Mouse (Mus musculus): ENCODE measurements around the gene Fam186a. TPM values are rescaled to one million over a fixed set of nuclear protein-coding genes. Genes with fewer than 3 reads are reported as not detected.

Fam186a gene
- total RNA-seq (2023), result not detected

DNA sequence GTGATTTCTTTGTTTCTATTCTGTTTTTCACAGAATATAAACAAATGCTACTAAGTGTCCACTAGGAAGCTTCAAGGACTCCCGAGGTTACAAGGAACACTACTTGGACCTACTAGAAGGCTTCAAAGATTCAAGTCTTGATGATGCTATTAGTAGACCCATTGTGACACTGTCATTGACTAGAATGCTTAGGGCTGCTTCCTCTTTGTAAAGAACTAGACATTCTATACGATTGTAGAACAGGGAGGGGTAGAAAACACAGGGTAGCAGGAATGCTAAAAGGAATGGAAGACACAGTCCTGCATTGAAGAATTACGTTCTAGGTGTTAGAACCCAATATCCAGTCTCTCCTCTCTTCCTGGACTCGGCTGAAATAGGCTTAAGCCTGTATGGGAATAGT, at the start of gene Fam186a:
Gene Fam186a (minus strand): TSS at position 101 of the 400 bp plus-strand sequence.

GRCm38 (mm10) chr15:99969765-99970164, 2.9 kb upstream of the Fam186a start, which contains the start of gene Larp4:
Larp4 (plus strand) TSS chr15:99970065.

DNA sequence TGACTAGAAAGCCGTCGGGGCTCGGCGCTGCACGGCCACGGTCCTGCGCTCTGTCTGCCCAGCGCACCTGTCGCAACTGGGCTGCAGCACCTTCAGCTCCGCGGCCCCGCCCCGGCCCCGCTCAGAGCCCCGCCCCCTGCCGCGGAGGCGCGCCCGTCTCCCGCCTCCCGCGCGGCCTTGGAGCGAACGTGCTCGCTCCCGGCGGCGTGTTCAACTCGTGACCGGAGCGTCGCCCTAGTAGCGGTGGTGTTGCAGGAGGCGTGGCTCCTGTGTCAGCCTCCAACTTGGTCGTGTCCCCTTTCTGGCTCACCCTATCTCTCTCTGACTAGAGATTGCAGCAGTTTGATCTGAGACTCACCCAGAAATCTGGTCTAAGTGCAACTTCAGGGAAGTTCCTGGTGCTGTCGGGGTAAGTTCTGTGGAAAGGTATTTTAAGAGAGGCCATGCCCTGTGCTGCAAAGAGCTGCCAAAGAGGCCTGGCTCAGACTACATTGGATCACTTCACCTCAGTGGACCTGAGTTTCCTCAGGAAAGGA, 91.5 kb downstream of the Fam186a start, which contains the start of gene Lima1:
Gene Lima1 (minus strand): TSS at position 123 of the 536 bp plus-strand sequence.

Other genes with a start within 250 kb of the Fam186a start
- gene Gpd1, start 249.5 kb downstream of the Fam186a start, total RNA-seq (2023), result 1 to 10 TPM in 1 of 2 experiments, under 1 TPM in 1; 0.50 to 1.5 TPM
- 10 to 100 TPM; 53.5 to 54.2 TPM for gene Cox14, start 241.4 kb downstream of the Fam186a start, total RNA-seq (2023)
- gene Cers5, start 194.2 kb downstream of the Fam186a start, total RNA-seq (2023), result 10 to 100 TPM; 62.3 to 65.5 TPM
- 1 to 10 TPM in 1 of 2 experiments, under 1 TPM in 1; 0.36 to 1.2 TPM for gene Lima1, start 91.6 kb downstream of the Fam186a start, total RNA-seq (2023)
- 10 to 100 TPM; 57.2 to 59.9 TPM for gene Larp4, start 3.0 kb upstream of the Fam186a start, total RNA-seq (2023)
- gene Dip2b, start 71.6 kb upstream of the Fam186a start, total RNA-seq (2023), result 10 to 100 TPM; 72.0 to 74.2 TPM

All from T-cell, adult 66 days (primary cell).